Mouse (Mus musculus) heart, adult 11 months (tissue): ENCODE data around the gene Phf21a.
A peak's percentile ranks its signal among the peaks of the same experiment; 100 is the strongest.

Experiments used
- DNase-seq: peaks from one replicate; pipeline ENCODE4 v3.0.0; 2022

Phf21a gene

DNA sequence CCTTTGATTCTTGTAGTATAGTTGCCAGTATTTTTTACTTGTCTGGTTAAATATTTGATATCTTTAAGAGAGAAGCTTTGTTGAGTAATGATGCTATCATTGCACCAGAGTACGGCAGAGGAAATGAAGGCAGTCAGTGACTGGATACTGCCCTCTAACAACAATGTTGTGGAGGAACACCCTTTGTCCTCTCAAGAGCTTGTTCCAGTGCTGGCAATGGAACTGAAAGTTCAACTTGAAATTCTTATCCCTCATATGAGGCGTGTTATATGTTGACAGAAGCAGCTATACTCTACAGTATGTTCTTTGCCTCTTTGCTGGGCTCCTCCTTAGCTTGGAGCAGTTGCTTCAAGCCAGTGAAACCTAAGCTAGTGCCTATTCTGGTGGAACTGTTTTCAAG lies 147.4 kb downstream of the Phf21a start:
- DNase-seq, result peak; percentile 19

- peak; percentile 23 for DNase-seq
Observed at GRCm38 (mm10) chr2:92240816-92241215, 147.9 kb downstream of the Phf21a start.

- peak; percentile 7 for DNase-seq
Observed at GRCm38 (mm10) chr2:92241317-92241716, 148.4 kb downstream of the Phf21a start.

DNA sequence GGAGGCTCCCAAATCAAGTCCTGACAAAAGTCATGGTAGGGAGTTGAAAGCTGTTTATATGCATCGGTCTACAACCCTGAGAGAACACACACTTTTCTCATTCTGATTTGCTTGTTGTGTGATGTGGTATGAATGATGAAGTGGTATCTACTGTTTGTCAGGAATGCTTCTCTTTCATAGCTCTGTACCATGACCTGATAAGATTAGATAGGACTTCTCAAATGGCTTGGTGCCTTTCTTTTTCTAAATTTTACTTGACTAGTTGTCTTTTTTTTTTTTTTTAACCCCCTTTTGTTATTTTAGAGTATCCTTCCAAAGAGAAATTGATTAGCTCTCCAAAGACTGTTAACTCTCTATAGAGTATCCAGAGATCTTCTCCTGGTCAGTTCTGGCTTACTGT lies 153.2 kb downstream of the Phf21a start:
- no peak for DNase-seq

GRCm38 (mm10) chr2:92247711-92248110 lies 154.8 kb downstream of the Phf21a start:
- peak; percentile 25 for DNase-seq

DNA sequence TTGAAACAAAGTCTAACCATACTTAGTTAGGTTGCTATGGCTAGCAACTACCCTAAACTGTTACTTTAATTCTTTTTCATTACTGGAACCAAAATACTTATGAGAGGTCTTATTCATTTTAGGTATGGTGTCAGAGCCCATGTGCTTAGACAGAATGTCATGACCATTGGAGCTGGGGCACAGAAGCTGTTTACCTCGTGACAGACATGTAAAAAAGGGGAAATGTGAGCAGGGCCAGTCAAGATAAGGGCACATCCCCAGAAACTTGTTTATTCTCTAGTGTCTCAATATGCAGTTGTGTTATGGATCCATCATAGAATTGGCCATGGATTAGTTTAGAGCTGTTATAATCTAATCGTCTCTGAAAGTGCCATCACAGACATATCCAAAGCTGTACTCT lies 157.6 kb downstream of the Phf21a start:
- DNase-seq, result peak; percentile 48

GRCm38 (mm10) chr2:92253777-92254176 lies 160.9 kb downstream of the Phf21a start:
- DNase-seq, result peak; percentile 81

GRCm38 (mm10) chr2:92256141-92256540 lies 163.2 kb downstream of the Phf21a start:
- DNase-seq, result peak; percentile 86

DNA sequence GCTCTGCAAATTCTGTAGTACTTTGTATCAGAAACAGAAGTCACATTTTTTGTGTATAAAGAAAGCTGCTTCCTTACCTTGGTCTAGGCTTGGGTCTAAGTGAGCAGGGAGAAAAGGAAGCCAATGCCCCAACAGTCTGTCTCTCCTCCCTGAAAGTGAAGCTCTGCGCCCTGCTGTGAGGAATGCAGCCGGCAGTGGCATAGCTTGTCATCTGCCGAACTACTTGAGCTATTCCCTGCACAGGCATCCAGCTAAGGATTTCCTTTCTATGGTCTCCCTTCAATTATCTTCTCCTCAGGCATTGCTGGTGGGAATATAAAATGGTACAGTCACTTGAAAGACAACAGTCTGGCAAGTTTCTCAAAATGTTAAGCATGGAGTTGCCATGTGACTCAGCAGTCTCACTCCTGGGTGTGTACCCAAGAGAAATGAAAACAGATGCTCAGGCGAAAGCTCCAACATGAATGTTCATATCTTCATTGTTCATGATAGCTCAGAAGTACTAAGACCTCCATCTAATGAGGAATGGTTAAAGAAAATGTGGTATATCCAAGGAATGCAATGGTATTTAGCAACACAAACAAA lies 164.5 kb downstream of the Phf21a start:
- DNase-seq, result peak; percentile 79

DNA sequence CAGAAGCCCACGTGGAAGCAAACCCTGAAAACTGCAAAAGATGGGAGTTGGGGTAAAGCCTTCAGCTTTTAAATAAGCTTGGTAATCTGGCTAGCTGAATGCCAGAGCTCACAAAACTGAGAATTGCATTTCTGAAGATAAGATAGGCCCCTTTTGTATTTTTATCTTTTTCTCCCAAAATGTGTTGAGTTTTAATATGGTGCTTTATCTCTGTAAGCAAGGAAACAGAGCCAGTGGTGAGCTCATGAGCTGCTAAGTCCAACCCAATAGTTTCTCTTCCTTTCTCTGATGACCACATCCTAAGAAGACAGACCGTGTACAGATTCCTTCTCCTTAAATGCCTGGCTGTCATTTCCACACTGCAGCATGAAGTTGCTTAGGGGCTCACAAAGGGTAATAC lies 167.0 kb downstream of the Phf21a start:
- peak; percentile 82 for DNase-seq

- DNase-seq, result peak; percentile 39
Observed at GRCm38 (mm10) chr2:92266100-92266617, 173.2 kb downstream of the Phf21a start.

DNA sequence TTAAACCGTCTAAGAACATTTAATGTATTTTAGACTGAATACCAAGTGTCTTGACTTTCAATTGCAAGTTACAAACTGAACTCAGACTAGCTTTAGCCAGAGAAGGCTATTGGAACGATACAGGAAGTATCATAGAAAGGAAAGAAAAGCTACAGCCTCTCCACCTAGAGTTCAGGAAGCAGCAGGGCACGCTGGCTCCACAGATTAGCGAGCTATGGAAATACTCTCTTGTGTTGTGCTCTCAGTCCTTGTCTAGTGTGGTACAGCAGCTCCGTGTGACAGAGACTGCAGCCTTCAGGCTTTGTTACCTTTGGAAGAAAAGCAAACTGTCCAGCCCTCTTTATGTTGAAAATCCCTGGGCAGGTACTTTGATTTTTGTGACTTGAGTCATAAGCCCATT lies 176.3 kb downstream of the Phf21a start:
- peak; percentile 72 for DNase-seq

GRCm38 (mm10) chr2:92272510-92272909 lies 179.6 kb downstream of the Phf21a start:
- DNase-seq, result peak; percentile 42

GRCm38 (mm10) chr2:92273101-92273801 lies 180.3 kb downstream of the Phf21a start:
- DNase-seq, result peak; percentile 69

GRCm38 (mm10) chr2:92273802-92274183 lies 180.9 kb downstream of the Phf21a start:
- peak; percentile 45 for DNase-seq

DNA sequence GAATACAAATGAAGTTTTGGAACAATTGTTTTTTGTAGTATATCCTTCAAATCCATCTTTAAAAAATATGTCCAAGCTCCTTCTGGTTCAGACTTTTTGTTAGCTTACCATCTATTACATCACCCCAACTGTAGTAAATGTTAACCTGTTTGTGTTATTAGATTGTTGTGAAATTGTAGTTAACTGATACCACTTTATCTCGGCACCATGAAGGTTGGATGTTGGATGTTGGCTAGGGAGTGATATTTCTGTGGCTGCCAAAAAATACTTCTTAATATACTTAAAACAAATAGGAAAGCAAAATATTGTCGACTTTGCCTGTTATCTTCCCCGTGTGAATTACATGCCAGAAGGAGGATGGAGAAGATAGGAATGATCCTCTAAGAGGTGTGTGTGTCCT lies 184.9 kb downstream of the Phf21a start:
- DNase-seq, result no peak

GRCm38 (mm10) chr2:92278663-92279062 lies 185.7 kb downstream of the Phf21a start:
- no peak for DNase-seq

DNA sequence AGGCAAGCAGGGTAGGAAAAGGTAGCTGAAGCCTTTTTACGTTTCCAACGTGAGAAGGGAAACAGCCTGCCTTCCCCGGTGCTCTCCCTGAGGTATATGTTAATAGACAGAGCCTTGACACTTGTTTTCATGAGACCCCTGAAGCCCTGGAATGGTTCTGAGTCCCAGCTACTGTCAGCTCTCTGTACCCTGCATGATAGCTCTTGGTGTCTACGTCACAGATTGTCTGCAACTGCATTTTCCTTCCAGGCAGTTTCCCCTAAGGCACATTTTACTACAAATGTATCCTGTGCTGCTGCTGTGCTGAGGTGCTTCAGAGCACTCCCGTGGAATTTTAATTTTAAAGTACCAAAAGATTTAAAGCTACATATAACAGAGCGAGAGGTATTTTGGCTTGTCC lies 186.5 kb downstream of the Phf21a start:
- DNase-seq, result no peak

DNA sequence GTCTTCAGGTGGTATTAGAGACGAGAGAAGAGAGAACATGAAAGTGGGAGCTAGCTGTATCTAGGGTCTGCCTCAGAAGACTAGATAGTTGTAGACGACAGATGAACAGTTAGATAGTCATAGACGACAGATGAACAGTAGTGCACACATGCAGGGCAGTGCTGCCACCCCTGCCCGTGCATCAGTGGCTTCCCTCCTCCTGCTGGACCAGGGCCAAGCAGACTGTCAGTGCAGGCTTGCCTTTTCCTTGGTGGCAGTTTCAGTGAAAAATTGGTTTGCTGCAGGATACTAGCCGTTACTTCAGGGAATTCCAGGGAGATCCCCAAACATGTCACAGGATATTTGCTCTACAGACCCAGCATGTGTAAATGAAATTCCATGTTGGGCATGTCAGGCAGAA lies 192.7 kb downstream of the Phf21a start:
- peak; percentile 83 for DNase-seq

DNA sequence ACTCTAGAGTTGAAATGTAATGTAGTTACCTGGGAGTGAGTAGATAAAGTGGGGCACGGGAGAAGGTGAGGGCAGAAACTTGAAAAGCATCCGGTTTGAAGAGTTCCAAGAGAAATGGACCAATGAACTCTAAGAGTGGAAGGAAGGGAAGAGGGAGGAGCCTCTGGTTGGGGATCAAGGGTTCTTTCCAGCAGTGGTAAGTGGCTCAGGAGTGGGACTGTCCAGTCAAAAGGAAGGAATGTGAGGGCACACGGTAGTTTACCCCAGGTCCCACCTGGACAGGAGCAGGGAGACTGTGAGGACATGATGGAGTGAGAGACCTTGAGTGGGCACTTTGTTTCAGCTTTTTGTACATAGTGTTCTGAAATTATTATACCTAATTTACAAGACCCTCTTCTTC lies 196.4 kb downstream of the Phf21a start:
- no peak for DNase-seq

GRCm38 (mm10) chr2:92291526-92291925 lies 198.6 kb downstream of the Phf21a start:
- peak; percentile 75 for DNase-seq

DNA sequence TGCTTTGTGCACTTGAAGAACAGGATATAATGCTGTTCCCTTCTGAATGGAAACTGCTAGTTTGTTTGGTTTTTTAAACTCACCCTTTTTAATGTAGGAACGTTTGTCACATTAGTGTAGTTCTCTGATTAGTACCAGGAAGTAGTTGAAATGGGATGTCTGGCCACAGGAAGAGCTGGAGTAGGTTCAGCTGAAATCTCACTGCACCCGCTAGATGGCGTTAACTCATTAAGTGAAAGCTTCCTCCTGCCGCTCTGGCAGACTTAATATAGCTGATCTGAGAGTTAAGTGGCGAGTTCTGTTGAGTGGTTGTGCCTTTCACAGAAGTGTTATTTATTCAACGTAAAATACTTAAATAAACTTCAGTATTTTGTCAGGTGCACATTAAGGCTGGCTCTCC lies 203.5 kb downstream of the Phf21a start:
- DNase-seq, result peak; percentile 96

DNA sequence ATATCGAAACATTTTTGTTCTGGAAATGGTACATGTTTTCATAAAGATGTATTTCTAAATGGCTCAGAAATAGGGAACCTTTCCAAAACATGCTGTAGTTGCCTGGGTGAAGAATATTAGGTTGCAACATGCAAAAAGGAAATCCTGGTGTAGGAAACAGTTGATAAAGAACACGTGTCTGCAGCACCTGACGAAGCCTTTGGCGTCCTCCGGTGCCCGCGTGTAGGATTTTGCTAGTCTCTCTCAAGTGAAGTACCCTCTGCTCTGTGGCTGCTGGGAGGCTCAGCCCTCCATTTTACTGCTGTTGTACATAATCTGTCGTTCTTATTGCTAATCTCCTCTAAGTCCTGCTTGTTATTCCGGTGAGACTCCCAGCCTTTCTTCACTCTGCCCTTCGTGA lies 207.0 kb downstream of the Phf21a start:
- no peak for DNase-seq

DNA sequence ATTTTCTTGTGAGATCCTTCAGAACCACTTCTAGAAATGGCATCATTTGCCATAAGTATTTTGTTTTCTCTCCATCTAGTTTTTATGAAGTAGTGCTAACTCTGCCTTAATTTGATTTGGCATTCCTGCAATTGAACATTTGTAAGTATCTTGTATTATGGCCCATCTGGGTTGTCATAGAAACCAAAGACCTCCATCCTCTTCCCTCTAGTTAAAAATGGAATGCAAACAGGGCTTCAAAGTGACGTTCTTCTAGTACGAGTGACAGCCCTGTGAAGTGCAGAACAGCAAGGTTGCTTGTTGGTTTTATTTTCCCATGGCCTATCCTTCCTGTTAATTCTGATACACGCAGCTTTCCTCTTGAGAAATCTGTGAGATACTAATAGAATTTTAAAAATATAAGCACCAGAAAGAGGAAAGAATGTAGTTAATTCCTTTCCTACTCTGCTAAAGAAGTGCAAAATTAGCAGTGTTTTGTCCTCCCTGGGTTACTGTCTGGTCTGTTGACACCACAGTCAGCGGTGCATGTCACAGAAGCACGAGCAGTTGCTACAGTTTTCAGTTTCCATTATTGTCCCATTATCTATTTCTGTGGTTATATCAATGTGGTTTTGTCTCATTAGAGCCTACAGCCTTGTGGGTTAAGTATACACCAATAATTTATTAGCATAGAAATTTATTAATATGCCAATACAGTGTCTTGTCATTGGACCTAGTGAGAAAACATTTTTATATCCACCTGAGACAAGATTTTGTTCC lies 209.1 kb downstream of the Phf21a start:
- no peak for DNase-seq
